Mouse (Mus musculus): ENCODE results near the gene Pigl.

DNA sequence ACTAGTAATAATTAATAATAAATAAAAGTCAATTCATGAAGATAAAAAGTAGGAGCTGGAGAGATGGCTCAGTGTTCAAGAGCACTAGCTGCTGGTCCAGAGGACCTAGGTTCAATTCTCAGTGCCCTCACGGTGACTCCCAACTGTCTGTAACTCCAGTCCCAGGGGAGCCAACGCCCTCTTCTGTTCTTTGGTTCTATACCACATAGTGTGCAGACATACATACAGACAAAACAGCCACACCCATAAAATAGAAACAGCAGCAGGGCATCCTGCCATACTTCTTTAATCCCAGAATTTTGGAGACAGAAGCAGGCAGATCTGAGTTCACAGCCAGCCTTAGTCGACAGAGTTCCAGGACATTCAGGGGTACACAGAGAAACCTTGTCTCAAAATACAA, 85.7 kb downstream of the Pigl start:
- TF ChIP-seq CTCF (IDR thresholded peaks at IDR 0.05; ENCODE audit: borderline replicate concordance, insufficient read depth, low read depth, low read length) = no peak
- TF ChIP-seq POLR2A (IDR thresholded peaks at IDR 0.05; ENCODE audit: borderline replicate concordance, insufficient read depth, low read length) = no peak

All from cerebellum, adult 2 months (tissue).